8 mouse cellular contexts compared by ENCODE assay signal in genomic region chr17:6780521-6781115, GRCm38 (mm10). TPM values are rescaled to one million over a fixed set of nuclear protein-coding genes. Genes with fewer than 3 reads are reported as not detected.
A peak's percentile ranks its signal among the peaks of the same experiment; 100 is the strongest.
DNase-seq lines count a peak whose midpoint lies in the region; ATAC-seq lines count a peak whose summit lies in the region.

No protein-coding gene starts in this region.

- peaks cover 17% of the 10 kb centered on the region for H3K4me1 ChIP-seq in neural tube, embryonic 11.5 days (ENCODE audit: control insufficient read depth, insufficient read depth, low read length)
- peaks cover 11% of the 10 kb centered on the region for H3K4me1 ChIP-seq in stomach, embryonic 16.5 days (ENCODE audit: control insufficient read depth, insufficient read depth, low read length)

- H3K9me3 ChIP-seq in neural tube, embryonic 11.5 days (ENCODE audit: control insufficient read depth, low read length), result no peaks in the 10 kb centered on the region
- H3K9me3 ChIP-seq in stomach, embryonic 16.5 days (replicated peaks; ENCODE audit: control insufficient read depth, low read length), result no peaks in the 10 kb centered on the region

- WGBS in neural tube, embryonic 11.5 days, result 72% methylated on average over 4 of the region's 4 CpGs
- 46% methylated on average over 4 of the region's 4 CpGs for WGBS in stomach, embryonic 16.5 days

- H3K36me3 ChIP-seq in neural tube, embryonic 11.5 days (ENCODE audit: control insufficient read depth, insufficient read depth, low read length), result no peaks in the 10 kb centered on the region
- H3K36me3 ChIP-seq in stomach, embryonic 16.5 days (ENCODE audit: control insufficient read depth, insufficient read depth, low read length), result no peaks in the 10 kb centered on the region

- ATAC-seq in CD4-positive, CD25-positive, alpha-beta regulatory T cell, adult 4 months, result no peak
- no peak for ATAC-seq in neural tube, embryonic 11.5 days (ENCODE audit: insufficient read depth, low FRiP score, low TSS enrichment)
- ATAC-seq in stomach, embryonic 16.5 days (ENCODE audit: insufficient read depth, low FRiP score), result no peak

- no peaks in the 10 kb centered on the region for H3K27me3 ChIP-seq in neural tube, embryonic 11.5 days (ENCODE audit: control insufficient read depth, insufficient read depth, low read length)
- no peaks in the 10 kb centered on the region for H3K27me3 ChIP-seq in stomach, embryonic 16.5 days (ENCODE audit: control insufficient read depth, insufficient read depth, low read length)

- no peak overlapping the region for H3K27ac ChIP-seq in neural tube, embryonic 11.5 days (ENCODE audit: low read depth, low read length)
- H3K27ac ChIP-seq in stomach, embryonic 16.5 days (ENCODE audit: low read length), result peak overlapping the region; percentile 91

- peak; percentile 59 for DNase-seq in CD4-positive, CD25-positive, alpha-beta regulatory T cell, adult 2 months (ENCODE audit: low read depth, low spot score)
- no peak for DNase-seq in neural tube, embryonic 11.5 days (ENCODE audit: low spot score)
- no peak for DNase-seq in neural tube, embryonic 10.5 days (ENCODE audit: extremely low spot score, low spot score)
- DNase-seq in kidney, postnatal 10 days, result peak; percentile 53
- no peak for DNase-seq in gastrocnemius, postnatal 4 days (ENCODE audit: low spot score in 2 of 2)
- DNase-seq in spleen, postnatal 4 days (ENCODE audit: low spot score in 2 of 2), result no peak

- no peak overlapping the region for H3K9ac ChIP-seq in neural tube, embryonic 11.5 days (ENCODE audit: low read length)
- peak overlapping the region; percentile 70 for H3K9ac ChIP-seq in stomach, embryonic 16.5 days (ENCODE audit: low read length)

- peak overlapping the region; percentile 26; the same call in 1 of the 2 replicates for H3K4me2 ChIP-seq in neural tube, embryonic 11.5 days (ENCODE audit: low read depth)
- H3K4me2 ChIP-seq in stomach, embryonic 16.5 days (ENCODE audit: low read depth, low read length), result peak overlapping the region; percentile 93

- no peak overlapping the region for H3K4me3 ChIP-seq in neural tube, embryonic 11.5 days (ENCODE audit: low read depth, low read length)
- peak overlapping the region; percentile 91 for H3K4me3 ChIP-seq in stomach, embryonic 16.5 days (replicated peaks; ENCODE audit: low read length)

RNA-seq across cellular contexts. Expression of gene Ezr, which starts 2.0 kb away (rescaled TPM):
- polyA plus RNA-seq in CD4-positive, CD25-positive, alpha-beta regulatory T cell, adult 4 months (2017; shearing (Covaris generic)), result 100 to 1,000 TPM; 110 to 136 TPM
- 63.4 and 74.3 TPM in 2 replicates for polyA plus RNA-seq in neural tube, embryonic 11.5 days (2014; fragmentation: Nextera tagmentation; extraction: Ambion mirVana)
- 266 and 335 TPM in 2 replicates for polyA plus RNA-seq in stomach, embryonic 16.5 days (2015; fragmentation: Nextera tagmentation; extraction: Ambion mirVana)
- 10 to 100 TPM; 14.3 to 18.9 TPM for total RNA-seq in gastrocnemius, postnatal 4 days (2021)

Comparison
In these comparisons a context has a peak if more than half of its experiments do, and no peak if none do; other contexts are left out.
1. DNase-seq: peak in CD4-positive, CD25-positive, alpha-beta regulatory T cell, adult 2 months (single experiment) and kidney, postnatal 10 days (single experiment); none in neural tube, embryonic 11.5 days (single experiment), neural tube, embryonic 10.5 days (single experiment), gastrocnemius, postnatal 4 days (0 of 2) and spleen, postnatal 4 days (0 of 2).